Mouse (Mus musculus) cerebellum, postnatal 10 days (tissue): ENCODE data around the gene Ankrd13b.

Experiments
- DNase-seq, 2 experiments: peaks; one replicate each; pipeline ENCODE4 v3.0.0; 2021; ENCODE audit warnings: mixed read lengths in 2 of 2

Ankrd13b gene

DNA sequence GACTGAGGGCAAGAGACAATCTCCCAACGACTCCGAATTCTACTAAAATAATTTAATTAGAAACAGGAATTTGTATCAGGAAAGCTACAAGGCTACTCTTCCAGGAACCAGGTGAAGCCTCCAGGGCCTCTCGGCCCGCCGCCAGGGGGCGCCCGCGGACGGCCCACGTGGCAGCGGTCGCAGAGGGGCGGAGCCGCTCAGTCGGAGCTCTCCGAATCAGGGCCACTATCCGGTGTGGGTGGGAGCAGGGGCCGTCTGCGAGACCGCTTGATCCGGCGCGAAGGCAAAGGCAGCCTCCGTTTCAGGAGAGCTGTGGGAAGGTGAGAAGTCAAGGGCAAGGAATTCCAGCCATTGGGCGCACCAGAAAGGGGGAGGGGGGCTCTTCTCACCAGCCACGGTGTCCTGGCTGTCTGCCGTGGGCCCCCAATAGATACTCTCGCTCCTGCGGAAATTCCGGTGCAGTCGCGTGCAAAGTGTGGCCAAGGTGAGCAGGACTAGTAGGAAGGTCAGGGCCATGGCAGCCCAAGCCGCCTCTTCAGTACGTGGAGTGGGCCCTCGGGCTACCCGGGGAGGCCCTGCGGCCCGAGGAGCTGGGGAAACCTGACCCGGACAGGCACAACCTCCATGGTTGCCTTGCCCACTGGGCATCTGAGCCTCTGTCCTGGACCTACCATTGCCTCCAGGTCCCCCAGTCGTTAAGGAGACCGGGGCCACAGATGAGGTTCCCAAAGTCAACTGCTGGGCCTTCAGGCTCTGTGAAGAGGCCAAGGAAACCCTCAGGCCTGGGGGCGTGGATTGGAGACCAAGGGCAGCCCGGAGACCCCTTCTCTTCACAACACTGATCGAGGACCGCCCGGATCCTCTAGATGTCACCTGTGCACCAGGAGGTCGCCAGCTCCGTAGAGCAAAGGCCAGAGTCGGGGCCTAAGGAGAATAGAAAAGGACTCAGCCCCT is 18.9 kb upstream of the Ankrd13b start:
- peak; percentile 89 to 92 for DNase-seq

DNA sequence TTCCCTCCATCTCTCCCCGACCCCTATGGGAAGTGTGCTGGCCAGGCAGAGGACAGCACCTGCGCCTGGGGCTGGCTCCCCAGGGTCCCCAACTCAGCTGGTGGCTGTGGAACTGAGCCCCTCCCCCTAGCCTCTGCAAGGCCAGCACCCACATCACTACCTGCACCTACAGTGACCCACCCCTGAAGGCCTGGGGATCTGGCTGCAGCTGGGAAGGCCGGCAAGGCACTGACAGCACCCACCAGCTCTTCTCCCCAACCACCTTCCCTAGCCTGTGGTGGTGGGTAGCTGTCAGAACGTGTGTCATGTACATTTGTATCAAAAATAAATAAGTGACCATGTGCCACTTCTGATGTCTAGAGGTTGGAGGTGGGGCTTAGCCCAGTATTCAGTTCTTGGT is 17.9 kb upstream of the Ankrd13b start:
- DNase-seq: peak; percentile 24 to 32

DNA sequence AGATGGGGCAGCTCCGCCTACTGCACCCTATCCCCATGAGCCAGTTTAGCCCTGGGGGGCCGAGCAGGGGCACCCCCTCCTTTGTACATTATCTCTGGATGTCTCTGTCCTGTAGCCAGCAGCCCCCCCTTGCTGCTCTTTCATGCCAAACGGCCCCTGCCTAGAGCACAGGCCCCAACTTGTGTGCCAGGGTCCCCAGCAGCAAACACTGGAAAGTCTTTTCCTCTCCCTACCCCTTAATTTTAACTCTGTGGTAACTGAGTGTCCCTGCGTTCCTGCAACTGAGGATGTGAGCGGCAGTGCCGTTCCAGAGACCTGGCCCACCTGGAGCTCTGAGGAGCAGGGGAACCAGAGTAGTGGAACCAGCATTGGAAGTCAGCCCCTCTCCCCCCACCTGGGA is 17.5 kb upstream of the Ankrd13b start:
- peak in 1 of 2 experiments; percentile 16 for DNase-seq

DNA sequence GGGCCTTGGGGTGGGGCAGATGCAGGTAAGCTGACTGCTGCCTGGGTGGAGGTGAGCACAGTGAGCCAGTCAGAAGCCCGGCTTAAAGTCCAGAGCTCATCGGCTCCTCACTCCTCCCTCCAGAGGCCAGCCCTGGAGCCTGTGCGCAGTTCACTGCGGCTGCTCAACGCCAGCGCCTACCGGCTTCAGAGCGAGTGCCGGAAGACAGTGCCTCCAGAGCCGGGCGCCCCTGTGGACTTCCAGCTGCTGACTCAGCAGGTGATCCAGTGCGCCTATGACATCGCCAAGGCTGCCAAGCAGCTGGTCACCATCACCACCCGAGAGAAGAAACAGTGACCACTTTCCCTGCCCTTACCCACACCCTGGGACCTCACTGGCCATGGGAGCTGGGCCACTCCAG is 16.8 kb upstream of the Ankrd13b start:
- no peak for DNase-seq

DNA sequence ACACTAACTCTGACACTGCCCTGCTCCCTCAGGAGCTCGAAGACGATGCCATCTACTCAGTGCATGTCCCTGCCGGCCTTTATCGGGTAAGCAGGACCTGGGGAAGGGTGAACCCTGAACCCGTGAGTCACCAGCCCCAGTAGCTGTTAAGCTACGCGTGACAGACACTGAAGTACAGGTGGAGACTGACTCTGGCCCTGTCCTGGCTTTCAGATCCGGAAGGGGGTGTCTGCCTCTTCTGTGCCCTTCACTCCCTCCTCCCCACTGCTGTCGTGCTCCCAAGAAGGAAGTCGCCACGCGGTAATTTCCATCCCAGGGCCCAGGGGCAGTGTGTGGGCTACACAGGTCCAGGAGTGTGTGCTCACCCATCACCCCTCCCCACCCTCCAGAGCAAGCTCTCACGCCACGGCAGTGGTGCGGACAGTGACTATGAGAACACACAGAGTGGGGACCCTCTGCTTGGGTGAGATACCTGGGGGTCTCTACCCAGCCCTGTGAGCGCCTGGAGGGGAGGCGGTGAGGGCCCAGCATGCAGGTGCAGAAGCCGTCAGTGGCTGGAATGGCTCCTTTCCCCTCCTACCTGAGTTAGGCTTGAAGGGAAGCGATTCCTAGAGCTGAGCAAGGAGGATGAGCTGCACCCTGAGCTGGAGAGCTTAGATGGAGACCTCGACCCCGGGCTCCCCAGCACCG is 16.0 kb upstream of the Ankrd13b start:
- no peak for DNase-seq

DNA sequence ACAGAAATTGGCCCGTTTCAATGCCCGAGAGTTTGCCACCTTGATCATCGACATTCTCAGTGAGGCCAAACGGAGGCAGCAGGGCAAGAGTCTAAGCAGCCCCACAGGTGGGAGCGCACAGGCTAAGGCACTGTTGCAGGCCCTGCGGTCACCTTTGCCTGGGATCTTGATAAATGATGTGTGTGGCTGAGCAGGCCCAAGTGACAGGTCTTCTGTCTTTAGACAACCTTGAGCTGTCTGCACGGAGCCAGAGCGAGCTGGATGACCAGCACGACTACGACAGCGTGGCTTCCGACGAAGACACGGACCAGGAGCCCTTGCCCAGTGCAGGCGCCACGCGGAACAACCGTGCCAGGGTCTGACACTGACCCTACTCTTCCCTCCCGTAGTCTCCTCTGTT is 14.9 kb upstream of the Ankrd13b start:
- DNase-seq: no peak

DNA sequence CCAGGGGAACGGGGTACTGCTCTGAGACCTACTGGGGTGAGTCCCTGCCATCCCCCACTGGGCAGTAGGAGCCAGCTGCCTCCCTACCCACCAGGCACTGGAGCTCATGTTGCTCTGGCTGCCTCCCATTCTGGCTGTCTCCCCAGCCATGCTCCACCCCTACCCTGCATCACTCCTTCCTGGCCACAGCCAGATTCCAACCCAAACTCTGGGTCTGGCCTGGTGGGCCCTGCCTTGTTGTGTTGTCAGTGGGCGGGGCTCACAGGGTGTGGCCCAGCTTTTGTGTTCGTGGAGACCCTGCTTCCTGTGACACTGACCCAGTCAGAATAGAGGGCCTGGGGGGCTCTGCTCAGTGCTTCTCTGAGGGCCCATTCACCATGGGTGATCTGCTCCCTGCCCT is 14.0 kb upstream of the Ankrd13b start:
- DNase-seq: peak in 1 of 2 experiments; percentile 20

DNA sequence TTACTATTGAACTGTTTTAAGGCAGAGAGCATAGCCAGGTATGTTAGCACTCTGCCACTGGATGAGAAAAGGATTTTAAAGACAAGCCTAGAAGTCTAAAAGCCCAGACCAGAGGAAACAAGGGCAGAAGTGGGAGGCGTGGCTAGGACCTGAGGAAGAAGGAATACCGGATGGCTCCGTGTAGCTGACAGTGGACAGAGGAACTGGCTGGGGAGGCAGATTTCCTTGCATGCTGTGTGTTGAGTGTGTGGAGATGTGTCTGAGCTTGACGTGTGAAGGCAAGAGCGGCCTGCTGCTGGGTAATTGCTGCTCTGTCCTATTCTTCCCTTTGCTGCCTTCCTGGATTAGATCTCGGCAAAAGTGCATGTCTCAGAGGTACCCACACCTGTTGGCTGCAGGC is 13.0 kb upstream of the Ankrd13b start:
- no peak for DNase-seq

DNA sequence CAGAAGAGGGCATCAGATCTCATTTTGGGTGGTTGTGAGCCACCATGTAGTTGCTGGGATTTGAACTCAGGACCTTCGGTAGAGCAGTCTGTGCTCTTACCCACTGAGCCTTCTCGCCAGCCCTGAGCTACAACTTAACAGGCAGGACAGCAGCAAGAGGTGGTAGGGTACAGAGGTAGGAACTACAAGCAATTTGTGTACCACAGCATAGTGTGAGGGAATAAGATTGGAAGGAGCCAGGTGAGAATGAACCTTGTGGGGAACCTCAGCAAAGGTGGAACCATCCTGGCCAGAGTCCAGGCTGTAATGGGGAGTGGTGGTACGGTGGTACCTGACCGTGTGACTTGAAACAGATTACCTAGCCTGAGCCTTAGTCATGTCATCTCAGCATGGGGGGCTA is 12.5 kb upstream of the Ankrd13b start:
- DNase-seq: no peak

DNA sequence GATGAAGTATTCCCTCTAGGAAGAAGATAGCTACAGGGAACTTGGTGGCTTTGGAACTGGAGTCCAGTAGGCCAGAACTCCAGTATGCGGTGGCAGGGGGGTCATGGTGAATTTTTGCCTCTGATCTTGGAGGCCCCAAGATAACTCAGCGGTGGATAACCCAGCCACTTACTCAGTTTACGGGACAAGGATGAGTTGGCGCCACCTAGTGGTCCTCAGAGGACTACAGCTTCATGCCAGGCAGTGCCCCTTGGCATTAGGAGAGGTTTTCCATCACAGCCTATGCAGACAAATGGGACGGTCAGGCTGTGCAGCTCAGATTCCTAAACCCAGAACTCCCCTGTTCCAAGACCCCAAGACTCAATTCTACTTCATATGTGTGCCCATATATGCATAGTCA is 11.9 kb upstream of the Ankrd13b start:
- DNase-seq: peak; percentile 89 to 90

DNA sequence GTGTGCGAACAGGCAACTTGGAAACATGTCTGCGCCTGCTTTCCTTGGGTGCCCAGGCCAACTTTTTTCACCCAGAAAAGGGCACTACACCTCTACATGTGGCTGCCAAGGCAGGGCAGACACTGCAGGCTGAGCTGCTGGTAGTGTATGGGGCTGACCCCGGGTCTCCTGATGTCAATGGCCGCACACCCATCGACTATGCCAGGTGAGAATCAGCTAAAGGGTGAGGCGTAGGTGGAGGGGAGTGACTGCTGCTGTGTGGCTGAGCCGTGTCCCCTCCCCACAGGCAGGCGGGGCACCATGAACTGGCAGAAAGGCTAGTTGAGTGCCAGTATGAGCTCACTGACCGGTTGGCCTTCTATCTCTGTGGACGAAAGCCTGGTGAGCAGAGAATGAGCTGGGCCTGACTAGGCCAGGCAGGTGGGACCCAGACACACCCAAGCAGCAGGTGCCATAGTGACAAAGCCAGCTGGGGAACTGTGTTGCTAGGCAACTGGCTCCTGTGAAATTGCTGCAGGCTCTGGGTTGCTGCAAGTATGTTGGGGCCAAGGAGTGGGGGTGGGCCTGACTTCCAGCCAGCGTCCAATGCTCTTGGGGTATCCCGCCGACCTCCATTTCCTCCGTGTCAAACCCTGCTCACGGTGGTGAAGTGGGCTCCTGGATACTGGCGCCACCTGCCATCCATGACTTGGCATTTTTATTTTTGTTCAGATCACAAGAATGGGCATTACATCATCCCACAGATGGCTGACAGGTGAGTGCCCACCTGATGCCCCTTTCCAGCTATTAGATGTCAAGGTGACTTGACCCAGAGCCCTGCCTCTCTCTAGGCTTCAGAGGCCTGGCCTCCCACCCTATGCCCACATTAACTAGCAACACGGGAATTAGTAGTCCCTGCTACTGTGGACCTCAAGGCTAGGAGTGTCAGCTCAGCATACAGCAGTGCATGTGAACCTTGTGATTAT is 11.2 kb upstream of the Ankrd13b start:
- DNase-seq: peak in 1 of 2 experiments; percentile 55

DNA sequence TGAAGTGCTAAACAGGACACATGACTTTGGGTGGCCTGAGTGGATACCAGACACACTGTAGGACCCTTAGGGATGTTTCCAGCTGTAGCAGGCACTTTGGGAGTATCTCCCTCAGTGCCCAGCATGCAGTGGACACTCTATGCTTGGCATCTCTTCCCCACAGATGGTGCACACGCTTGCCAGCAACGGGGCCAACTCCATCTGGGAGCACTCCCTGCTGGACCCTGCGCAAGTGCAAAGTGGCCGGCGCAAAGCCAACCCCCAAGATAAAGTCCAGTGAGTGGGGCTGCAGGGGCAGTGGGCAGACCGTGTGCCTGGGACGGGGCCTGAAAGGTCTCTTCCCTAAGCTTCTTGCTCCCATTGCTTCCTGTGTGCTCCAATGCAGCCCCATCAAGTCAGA is 9.9 kb upstream of the Ankrd13b start:
- DNase-seq: peak; percentile 87 to 92

DNA sequence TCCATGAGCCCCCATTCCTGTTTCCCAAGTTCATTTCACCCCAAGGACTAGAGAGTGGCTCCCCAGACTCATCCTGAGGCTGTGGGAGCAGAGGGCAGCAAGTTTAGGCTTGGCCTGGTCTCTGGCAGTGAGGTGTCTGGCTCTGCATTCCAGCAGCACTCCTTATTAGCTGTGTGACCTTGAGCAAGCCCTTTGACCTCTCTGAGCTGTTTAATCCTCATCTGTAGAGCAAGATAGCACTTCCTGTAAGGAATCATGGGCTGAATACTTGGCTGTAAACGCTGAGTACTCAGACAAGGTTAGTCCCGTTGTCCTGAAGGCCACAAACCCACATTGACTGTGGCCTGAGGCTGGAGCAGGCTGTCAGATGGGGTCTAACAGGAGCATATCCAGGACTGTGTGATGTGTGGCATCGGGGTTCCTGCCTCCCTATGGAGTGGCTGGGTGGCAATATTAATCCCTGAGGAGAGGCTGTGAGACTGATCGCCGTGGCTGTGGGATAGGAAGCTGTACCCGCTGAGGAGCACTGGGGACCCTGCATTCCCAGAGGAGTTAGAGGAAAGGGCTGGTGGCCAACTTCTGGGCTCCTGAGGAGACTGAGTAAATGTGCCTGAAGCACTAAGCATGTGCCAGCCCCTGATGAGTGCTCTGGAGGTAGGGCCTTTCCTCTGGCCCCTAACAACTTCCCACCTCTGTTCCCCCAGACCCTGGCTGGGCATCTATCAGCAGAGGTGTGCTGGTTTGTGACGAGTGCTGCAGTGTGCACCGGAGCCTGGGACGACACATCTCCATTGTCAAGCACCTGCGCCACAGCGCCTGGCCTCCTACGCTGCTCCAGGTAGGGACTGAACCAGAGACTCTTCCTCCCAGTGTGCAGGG is 9.0 kb upstream of the Ankrd13b start:
- DNase-seq: peak in 1 of 2 experiments; percentile 47

DNA sequence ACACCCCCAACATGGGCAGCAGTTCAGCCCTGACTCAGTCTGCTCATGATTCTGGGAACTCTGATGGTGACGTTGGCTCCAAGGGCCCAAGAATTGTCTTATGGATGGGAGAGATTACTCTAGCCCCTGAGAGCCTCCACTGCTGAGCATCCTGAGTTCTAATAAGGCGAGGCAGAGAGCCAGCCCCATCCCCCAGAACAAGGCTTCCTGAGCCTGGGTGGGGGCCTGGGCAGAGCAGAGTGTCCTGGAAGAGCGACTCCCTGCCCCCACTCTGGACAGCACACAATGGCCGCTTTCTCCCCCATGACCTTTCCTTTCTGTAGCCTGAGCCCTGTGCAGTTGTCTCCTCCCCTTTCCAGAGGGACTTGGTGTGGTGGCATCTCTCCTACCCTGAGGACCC is 8.4 kb upstream of the Ankrd13b start:
- DNase-seq: peak in 1 of 2 experiments; percentile 40

DNA sequence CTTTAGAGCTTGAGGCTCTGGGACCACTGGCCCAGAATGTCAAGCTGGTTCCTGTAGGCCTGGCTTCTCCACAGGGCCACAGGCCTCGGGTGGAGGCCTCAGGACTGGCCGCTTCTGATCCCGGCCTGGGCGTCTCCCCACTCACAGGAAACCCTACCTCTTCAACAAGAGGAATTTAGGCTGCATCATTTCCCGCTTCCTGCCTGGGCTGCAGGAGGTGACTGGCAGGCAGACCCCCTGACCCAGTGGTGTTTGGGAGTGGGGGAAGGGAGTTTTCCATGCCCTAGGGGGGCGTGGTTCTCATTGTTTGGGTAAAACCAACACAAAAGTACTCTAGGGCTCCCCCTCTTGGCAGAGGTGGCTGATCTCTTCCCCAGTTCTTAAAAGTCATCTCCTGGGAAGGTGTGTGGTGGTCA is 7.9 kb upstream of the Ankrd13b start:
- peak; percentile 71 to 74 for DNase-seq

DNA sequence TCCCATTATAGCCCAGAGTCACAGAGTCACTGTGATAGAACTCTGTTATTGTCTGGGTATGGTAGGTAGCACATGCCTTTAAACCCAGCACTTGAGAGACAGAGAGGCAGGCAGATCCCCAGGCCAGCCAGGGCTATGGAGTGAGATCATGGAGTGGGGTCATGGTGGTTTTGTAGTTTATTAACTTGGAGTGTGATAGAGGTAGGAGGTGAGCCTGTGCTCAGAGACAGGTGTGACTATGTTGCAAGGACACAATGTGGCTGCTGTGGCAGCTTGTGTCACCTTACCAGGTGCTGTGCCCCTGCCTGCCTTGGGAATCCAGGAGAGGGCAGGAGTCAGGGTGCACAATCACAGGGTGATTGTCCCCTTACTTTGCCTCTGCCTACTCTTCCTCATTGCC is 6.0 kb upstream of the Ankrd13b start:
- no peak for DNase-seq

DNA sequence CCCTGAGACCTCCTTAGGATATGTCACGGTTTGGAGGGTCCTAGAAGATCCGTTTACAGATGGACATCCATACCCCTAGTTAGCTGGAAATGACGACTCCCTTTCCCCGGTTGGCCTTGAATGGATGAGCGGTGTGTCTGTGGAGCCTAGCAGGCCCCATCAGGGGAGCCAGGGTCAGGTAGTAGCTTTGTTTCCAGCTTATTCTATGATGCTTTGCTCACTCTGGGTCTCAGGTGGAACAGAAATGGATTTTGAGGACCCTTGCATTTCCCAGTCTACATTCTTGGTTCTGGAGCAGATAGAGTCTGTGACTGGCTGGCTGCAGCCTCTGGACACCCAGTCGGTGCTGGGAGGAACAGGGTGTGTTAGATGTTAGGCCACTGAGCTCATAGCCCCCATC is 5.3 kb upstream of the Ankrd13b start:
- DNase-seq: no peak

DNA sequence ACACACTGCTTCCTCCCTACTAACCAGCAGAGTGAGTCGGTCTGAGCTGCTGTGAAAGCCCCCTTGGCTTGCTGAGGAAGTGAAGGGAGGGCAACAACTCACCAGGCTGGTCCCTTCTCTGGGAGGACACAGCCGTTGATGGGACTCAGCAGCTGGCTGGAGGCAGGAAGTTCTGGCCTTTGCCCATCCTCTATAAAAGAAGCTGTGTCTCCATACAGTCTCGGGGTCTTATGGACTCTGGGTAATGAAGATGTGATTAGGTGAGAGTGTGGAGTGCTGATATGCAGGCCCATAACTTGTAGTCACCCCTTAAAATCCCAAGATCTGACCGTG is 4.8 kb upstream of the Ankrd13b start:
- DNase-seq: no peak

DNA sequence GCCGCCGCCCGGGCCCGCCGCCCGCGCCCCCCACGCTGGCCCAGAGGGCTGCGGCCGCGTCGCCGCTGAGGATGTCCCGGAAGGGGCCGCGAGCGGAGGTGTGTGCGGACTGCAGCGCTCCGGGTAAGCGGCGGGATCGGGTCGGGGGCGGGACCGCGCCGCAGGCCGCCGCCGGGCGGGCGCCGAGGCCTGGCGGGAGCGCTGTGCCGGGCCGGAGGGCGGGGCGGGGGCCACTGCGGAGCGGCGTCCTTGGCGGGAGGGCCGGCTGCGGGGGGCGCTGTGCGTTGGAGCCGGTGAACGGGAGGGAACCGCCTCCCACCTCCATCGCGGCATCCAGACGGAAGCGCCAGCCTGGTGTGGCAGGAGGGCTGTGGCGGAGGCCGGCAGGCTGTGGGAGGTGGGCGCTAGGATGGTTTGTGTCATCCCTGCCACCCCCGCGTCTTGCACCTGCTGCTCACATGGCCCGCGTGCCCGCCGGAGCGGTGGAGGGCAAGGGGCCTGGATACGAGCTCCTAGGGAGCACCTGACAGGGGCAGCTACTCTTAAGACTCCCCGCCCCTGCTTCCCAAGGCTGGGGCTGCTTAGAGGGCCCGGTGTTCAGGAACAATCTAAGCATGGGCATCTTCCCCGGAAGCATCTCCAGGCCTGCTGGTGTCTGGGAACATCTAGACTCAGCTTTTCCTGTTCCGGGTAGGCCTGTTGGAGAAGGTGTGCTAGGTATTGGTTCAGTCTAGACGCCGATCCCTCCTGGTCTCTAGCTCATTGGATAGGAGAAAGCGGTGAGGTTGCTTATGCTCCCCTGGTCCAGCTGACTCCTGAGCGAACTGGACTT is 4.2 kb upstream of the Ankrd13b start, which contains the start of gene Git1:
Gene Git1, plus strand, starts transcription at position 51 of the 832 bp plus-strand sequence.
- DNase-seq: peak; percentile 71 to 76

DNA sequence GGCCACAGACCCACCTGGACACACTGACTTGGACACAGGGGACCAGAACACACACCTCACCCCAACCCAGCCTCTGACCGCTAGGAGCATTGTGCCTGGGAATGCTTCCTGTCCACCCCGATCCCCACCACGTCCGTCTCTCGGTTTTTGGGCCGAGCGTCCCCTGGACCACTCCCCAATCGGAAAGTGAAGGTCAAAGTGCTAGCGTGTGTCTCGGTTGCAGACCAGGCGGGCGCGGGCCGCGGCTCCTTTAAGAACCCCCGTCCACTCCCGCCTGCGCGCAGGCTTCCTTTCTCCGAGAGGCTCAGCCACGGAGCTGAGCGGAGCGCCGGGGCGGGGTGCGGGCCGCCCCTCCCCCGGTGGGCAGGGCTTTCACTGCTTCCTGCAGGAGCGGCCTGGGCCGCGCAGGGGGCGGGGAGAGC is 3.4 kb upstream of the Ankrd13b start:
- DNase-seq: peak; percentile 93 to 98
